In genomic region chrX:10904072-10904471, GRCm38 (mm10) we compare ENCODE assay signal across 14 mouse cellular contexts.
DNase-seq lines count a peak whose midpoint lies in the region; ATAC-seq and TF ChIP-seq lines count a peak whose summit lies in the region.
"Had no signal": no experiment of that assay in that cellular context is flagged by ENCODE, and none has a peak within 500 bp of the region (broad histone marks: within the 10 kb centered on the region; RNA-seq: fewer than 3 reads in every experiment).

No protein-coding gene starts in this region.

- no peak overlapping the region for H3K4me2 ChIP-seq in intestine, postnatal 0 days (replicated peaks; ENCODE audit: low read depth)
- no peak overlapping the region for H3K4me2 ChIP-seq in liver, postnatal 0 days (ENCODE audit: low read depth, low read length)
- H3K4me2 ChIP-seq: liver, embryonic 11.5 days had no signal

- 47% methylated on average over 6 of the region's 6 CpGs for WGBS in intestine, postnatal 0 days
- 94% methylated on average over 6 of the region's 6 CpGs for WGBS in hindbrain, embryonic 10.5 days
- 78% methylated on average over 6 of the region's 6 CpGs for WGBS in liver, postnatal 0 days (ENCODE audit: insufficient replicate concordance)

- no peak overlapping the region for H3K9ac ChIP-seq in intestine, postnatal 0 days (ENCODE audit: low read depth, low read length)
- no peak overlapping the region for H3K9ac ChIP-seq in liver, postnatal 0 days (replicated peaks)

- no peaks in the 10 kb centered on the region for H3K36me3 ChIP-seq in intestine, postnatal 0 days (ENCODE audit: control insufficient read depth, insufficient read depth)
- no peaks in the 10 kb centered on the region for H3K36me3 ChIP-seq in splenic B cell, adult 2 months (ENCODE audit: control insufficient read depth, insufficient read depth, low read length, poor library complexity, severe bottlenecking)
- no peaks in the 10 kb centered on the region for H3K36me3 ChIP-seq in hindbrain, embryonic 10.5 days
- H3K36me3 ChIP-seq in liver, postnatal 0 days (replicated peaks; ENCODE audit: insufficient read depth, low read length), result no peaks in the 10 kb centered on the region

- no peaks in the 10 kb centered on the region for H3K4me1 ChIP-seq in intestine, postnatal 0 days (replicated peaks; ENCODE audit: control insufficient read depth, insufficient read depth, low read length)
- no peaks in the 10 kb centered on the region for H3K4me1 ChIP-seq in hindbrain, embryonic 10.5 days (replicated peaks)
- H3K4me1 ChIP-seq in liver, postnatal 0 days (ENCODE audit: insufficient read depth), result no peaks in the 10 kb centered on the region

- peak; percentile 62 for ATAC-seq in granulocyte monocyte progenitor cell, adult 5-6 weeks (replicated peaks; ENCODE audit: poor library complexity, severe bottlenecking)
- peak; percentile 89 for ATAC-seq in intestine, postnatal 0 days
- no peak for ATAC-seq in liver, postnatal 0 days
- ATAC-seq: inflammation-experienced regulatory T-cells, adult 6 months; Patski had no signal

- H3K9me3 ChIP-seq in intestine, postnatal 0 days (ENCODE audit: control insufficient read depth), result no peaks in the 10 kb centered on the region
- H3K9me3 ChIP-seq in hindbrain, embryonic 10.5 days, result no peaks in the 10 kb centered on the region
- H3K9me3 ChIP-seq in liver, postnatal 0 days (ENCODE audit: low read length), result no peaks in the 10 kb centered on the region

- no peak for TF ChIP-seq CTCF in intestine, postnatal 0 days (IDR thresholded peaks at IDR 0.05; ENCODE audit: low read depth)
- no peak for TF ChIP-seq CTCF in liver, postnatal 0 days (IDR thresholded peaks at IDR 0.05; ENCODE audit: low read depth)

- TF ChIP-seq EP300 in liver, postnatal 0 days (IDR thresholded peaks at IDR 0.05; ENCODE audit: low read depth), result no peak

- no peaks in the 10 kb centered on the region for H3K27me3 ChIP-seq in intestine, postnatal 0 days (replicated peaks; ENCODE audit: control insufficient read depth, insufficient read depth, low read length)
- H3K27me3 ChIP-seq in splenic B cell, adult 2 months (ENCODE audit: control insufficient read depth, insufficient read depth, low read length, poor library complexity, severe bottlenecking), result no peaks in the 10 kb centered on the region
- peaks cover 3% of the 10 kb centered on the region; the same call in 1 of the 2 replicates for H3K27me3 ChIP-seq in hindbrain, embryonic 10.5 days (ENCODE audit: insufficient read depth, poor library complexity, severe bottlenecking)
- H3K27me3 ChIP-seq in liver, postnatal 0 days (ENCODE audit: insufficient read depth, low read length), result no peaks in the 10 kb centered on the region

- H3K4me3 ChIP-seq in intestine, postnatal 0 days (ENCODE audit: low read depth, low read length), result no peak overlapping the region
- H3K4me3 ChIP-seq in hindbrain, embryonic 10.5 days, result no peak overlapping the region
- no peak overlapping the region for H3K4me3 ChIP-seq in liver, postnatal 0 days (ENCODE audit: low read depth, low read length)
- H3K4me3 ChIP-seq: left cerebral cortex, adult 2 months had no signal

- H3K27ac ChIP-seq in intestine, postnatal 0 days (ENCODE audit: low read depth, low read length), result no peak overlapping the region
- no peak overlapping the region for H3K27ac ChIP-seq in hindbrain, embryonic 10.5 days
- no peak overlapping the region for H3K27ac ChIP-seq in liver, postnatal 0 days (ENCODE audit: low read depth)
- H3K27ac ChIP-seq: left cerebral cortex, adult 2 months had no signal

- peak; percentile 16 to 35 for DNase-seq in lung, adult 18-20 months
- DNase-seq in lung, postnatal 14 days, result no peak
- DNase-seq in splenic B cell, adult 2 months (ENCODE audit: low read depth, low spot score), result peak; percentile 0
- DNase-seq in hindbrain, embryonic 10.5 days (ENCODE audit: low spot score), result no peak
- DNase-seq in liver, postnatal 0 days, result no peak
- no peak for DNase-seq in adrenal gland, adult 2 months
- DNase-seq: cerebellum, adult 8-10 months; kidney, postnatal 25 days had no signal

Comparison
In these comparisons a context has a peak if more than half of its experiments do, and no peak if none do; other contexts are left out.
1. DNase-seq: peak in lung, adult 18-20 months (2 of 2) and splenic B cell, adult 2 months (single experiment); none in lung, postnatal 14 days (single experiment), hindbrain, embryonic 10.5 days (single experiment), liver, postnatal 0 days (single experiment) and adrenal gland, adult 2 months (single experiment).